Mouse (Mus musculus) heart, embryonic 13.5 days (tissue): ENCODE results near the gene Gm853. TPM values are rescaled to one million over a fixed set of nuclear protein-coding genes. Genes with fewer than 3 reads are reported as not detected.

Source experiments
- ATAC-seq: fragments of 200-750 bp; cut with Nextera tagmentation; 2 replicates; pipeline ENCODE4 v1.8.0; 2017; ENCODE audit warnings: moderate TSS enrichment; ENCODE audit not compliant: insufficient number of reproducible peaks, low FRiP score, low TSS enrichment; ENCODE audit errors: extremely low read depth
- H3K27ac ChIP-seq: fragments of 300-500 bp; sonication (generic); replicated peaks from 2 replicates; pipeline ENCODE4 v1.5.1; 2015; ENCODE audit warnings: moderate library complexity, mild to moderate bottlenecking, inconsistent platforms
- H3K27me3 ChIP-seq: fragments of 300-500 bp; sonication (generic); replicated peaks from 2 replicates; pipeline ENCODE4 v1.6.1; 2015; ENCODE audit warnings: mild to moderate bottlenecking, inconsistent platforms
- H3K36me3 ChIP-seq: fragments of 300-500 bp; sonication (generic); 2 replicates; pipeline ENCODE4 v1.6.1; 2015; ENCODE audit warnings: mild to moderate bottlenecking, inconsistent platforms
- H3K4me1 ChIP-seq: fragments of 300-500 bp; sonication (generic); 2 replicates; pipeline ENCODE4 v1.6.1; 2015; ENCODE audit warnings: inconsistent platforms
- H3K4me2 ChIP-seq: fragments of 300-500 bp; sonication (generic); 2 replicates; pipeline ENCODE4 v1.6.1; 2015; ENCODE audit warnings: inconsistent platforms, mild to moderate bottlenecking, moderate library complexity
- H3K4me3 ChIP-seq: fragments of 300-500 bp; sonication (generic); 2 replicates; pipeline ENCODE4 v1.5.1; 2015; ENCODE audit warnings: moderate library complexity, mild to moderate bottlenecking, inconsistent platforms
- H3K9ac ChIP-seq: fragments of 300-500 bp; sonication (generic); 2 replicates; pipeline ENCODE4 v1.6.1; 2015; ENCODE audit warnings: inconsistent platforms, mild to moderate bottlenecking, moderate library complexity
- H3K9me3 ChIP-seq: fragments of 300-500 bp; sonication (generic); 2 replicates; pipeline ENCODE4 v1.6.1; 2016; ENCODE audit warnings: inconsistent platforms
- WGBS: fragments of 180-500 bp; shearing (Covaris S2); methylation state at CpG from one replicate; pipeline ENCODE4 v1.1.7; 2015; ENCODE audit warnings: mixed read lengths; 5-methylcytosine and 5-hydroxymethylcytosine counted together
- polyA plus RNA-seq: library from polyadenylated mRNA; unstranded; fragments of >200 nt; fragmentation: Nextera tagmentation; extraction: Ambion mirVana; gene quantifications from 2 replicates; pipeline ENCODE4 v1.2.1, GENCODE M21; 2015

Gene Gm853
- polyA plus RNA-seq, 1 experiment from 2014 or later = not detected

GRCm38 (mm10) chr4:130164121-130164520 is 58.1 kb downstream of the Gm853 start:
- 71% methylated on average over 6 of the region's 6 CpGs for WGBS
- Histone ChIP-seq H3K4me3 (no peak overlapping the region), H3K9me3 (no peaks in the 10 kb centered on the region), H3K36me3 (peaks cover 10% of the 10 kb centered on the region), H3K27ac (peak overlapping the region; percentile 71), H3K9ac (peak overlapping the region; percentile 80), H3K4me1 (peaks cover 74% of the 10 kb centered on the region), H3K4me2 (peak overlapping the region; percentile 70), H3K27me3 (no peaks in the 10 kb centered on the region)
- ATAC-seq = no peak

- no peaks in the 10 kb centered on the region for H3K27me3 ChIP-seq
- H3K27ac ChIP-seq = peak overlapping the region; percentile 71
- no peak for ATAC-seq
- peak overlapping the region; percentile 80 for H3K9ac ChIP-seq
- peaks cover 67% of the 10 kb centered on the region for H3K4me1 ChIP-seq
- peak overlapping the region; percentile 45 for H3K4me3 ChIP-seq
- peak overlapping the region; percentile 70 for H3K4me2 ChIP-seq
- H3K9me3 ChIP-seq = no peaks in the 10 kb centered on the region
- 3% methylated on average over 20 of the region's 20 CpGs for WGBS
- H3K36me3 ChIP-seq = peaks cover 7% of the 10 kb centered on the region
These were observed 58.8 kb downstream of the Gm853 start for GRCm38 (mm10) chr4:130163391-130163861.

GRCm38 (mm10) chr4:130161349-130161748 is 60.9 kb downstream of the Gm853 start:
- Histone ChIP-seq H3K4me3 (no peak overlapping the region), H3K27ac (peak overlapping the region; percentile 32), H3K4me2 (peak overlapping the region; percentile 11; the same call in 1 of the 2 replicates), H3K9ac (0 out of 2 replicates have a peak overlapping the region, but pooled peaks have one; percentile 19), H3K27me3 (no peaks in the 10 kb centered on the region), H3K4me1 (peaks cover 46% of the 10 kb centered on the region), H3K9me3 (no peaks in the 10 kb centered on the region), H3K36me3 (peaks cover 7% of the 10 kb centered on the region)
- no peak for ATAC-seq
- 14% methylated on average over 4 of the region's 4 CpGs for WGBS

Other genes starting within 250 kb of the Gm853 start
- 1.4 and 1.6 TPM in 2 replicates for gene Adgrb2, start 237.5 kb downstream of the Gm853 start, polyA plus RNA-seq
- 26.9 and 30.4 TPM in 2 replicates for gene Col16a1, start 174.6 kb downstream of the Gm853 start, polyA plus RNA-seq
- 53.6 and 57.9 TPM in 2 replicates for gene Pef1, start 119.8 kb downstream of the Gm853 start, polyA plus RNA-seq
- 0.32 TPM in 1 of 2 replicates, not detected in the other for gene Hcrtr1, start 83.0 kb downstream of the Gm853 start, polyA plus RNA-seq
- gene Tinagl1, start 47.3 kb downstream of the Gm853 start, polyA plus RNA-seq = 47.4 and 53.0 TPM in 2 replicates
- 10.9 and 11.3 TPM in 2 replicates for gene Serinc2, start 56.8 kb upstream of the Gm853 start, polyA plus RNA-seq
- 961 and 1,090 TPM in 2 replicates for gene Fabp3, start 86.2 kb upstream of the Gm853 start, polyA plus RNA-seq
- gene Gm10570, start 86.3 kb upstream of the Gm853 start, polyA plus RNA-seq = 0.75 and 1.2 TPM in 2 replicates
- gene Zcchc17, start 137.5 kb upstream of the Gm853 start, polyA plus RNA-seq = 48.1 and 50.7 TPM in 2 replicates
- 82.6 and 84.8 TPM in 2 replicates for gene Snrnp40, start 137.7 kb upstream of the Gm853 start, polyA plus RNA-seq